Mouse (Mus musculus) liver, postnatal 0 days (tissue): Measurements from ENCODE around the gene Hyou1.

Source experiments
- CTCF ChIP-seq: sonication (generic); IDR thresholded peaks from 2 replicates; pipeline ENCODE4 v1.5.1; 2016; ENCODE audit warnings: antibody characterized with exemption, low read depth
- EP300 ChIP-seq: IDR thresholded peaks from 2 replicates; pipeline ENCODE4 v1.6.1; 2016; ENCODE audit warnings: antibody characterized with exemption, low read depth, mild to moderate bottlenecking

GRCm38 (mm10) chr9:44399114-44399794, 20.0 kb downstream of the Hyou1 start:
- TF ChIP-seq EP300 (no peak), CTCF (no peak)
